Mouse (Mus musculus) effector memory CD4-positive, alpha-beta T cell, adult 5 months (primary cell): ENCODE data around the gene Endod1. TPM values are rescaled to one million over a fixed set of nuclear protein-coding genes. Genes with fewer than 3 reads are reported as not detected.

ENCODE experiments used
- polyA plus RNA-seq: library from polyadenylated mRNA; unstranded; fragments of 100-300 nt; shearing (Covaris generic); gene quantifications from one replicate; pipeline ENCODE4 v1.2.1, GENCODE M21; 2017

Endod1 gene
- 33.3 TPM for polyA plus RNA-seq

GRCm38 (mm10) chr9:14381353-14382055 is at the start of gene Endod1:
Endod1 (minus strand) TSS chr9:14381507.

Other genes with a start within 250 kb of the Endod1 start
- 38.9 TPM for gene Sesn3, start 106.4 kb downstream of the Endod1 start, polyA plus RNA-seq
- gene Kdm4d, start 119.0 kb upstream of the Endod1 start, polyA plus RNA-seq, result 2.1 TPM
- gene Cwc15, start 119.1 kb upstream of the Endod1 start, polyA plus RNA-seq, result 193 TPM